Mouse (Mus musculus): ENCODE measurements at regions not wholly inside any gene's neighbourhood (a gene's known extent, or its start where the extent isn't known, plus 50 kb on each side); places are given as distances from the start of the nearest gene placed in this dataset.

DNA sequence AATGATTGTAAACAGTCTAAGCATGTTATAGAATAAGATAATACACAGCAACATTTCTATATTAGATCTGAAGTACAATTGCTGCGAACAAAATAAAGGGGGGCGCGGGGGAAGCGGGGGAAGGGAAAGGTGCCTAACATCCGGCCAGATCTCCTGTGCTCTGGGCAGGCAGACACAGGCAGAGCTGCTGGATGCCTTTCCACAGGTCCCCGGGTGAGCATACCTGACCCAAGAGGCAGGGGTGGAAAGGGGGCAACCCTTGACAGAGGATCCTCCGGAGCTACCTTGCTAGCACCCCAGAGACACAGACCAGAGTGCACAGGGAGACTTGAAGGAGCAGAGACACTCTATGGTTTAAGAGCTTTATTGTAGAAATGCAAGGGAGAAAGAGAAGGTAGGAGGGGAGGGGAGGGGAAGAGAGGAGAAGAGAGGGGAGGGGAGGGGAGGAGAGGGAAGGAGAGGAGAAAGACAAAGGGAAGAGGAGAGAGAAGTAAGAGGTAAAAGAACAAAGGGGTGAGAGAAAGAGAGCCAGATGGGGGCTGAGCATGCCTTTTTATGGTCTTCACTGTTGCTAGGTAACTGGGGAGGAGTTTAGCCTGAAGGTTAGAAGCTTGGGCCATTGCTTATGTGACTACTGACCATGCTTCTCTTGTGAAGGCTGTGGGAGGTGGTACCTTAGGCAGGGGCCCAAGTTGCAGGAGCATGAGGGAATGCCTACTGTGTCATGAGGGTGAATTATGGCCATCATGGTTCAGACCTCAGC is 308.2 kb upstream of the Negr1 start:
- no peak for DNase-seq (ENCODE audit: low read depth, low spot score)

DNA sequence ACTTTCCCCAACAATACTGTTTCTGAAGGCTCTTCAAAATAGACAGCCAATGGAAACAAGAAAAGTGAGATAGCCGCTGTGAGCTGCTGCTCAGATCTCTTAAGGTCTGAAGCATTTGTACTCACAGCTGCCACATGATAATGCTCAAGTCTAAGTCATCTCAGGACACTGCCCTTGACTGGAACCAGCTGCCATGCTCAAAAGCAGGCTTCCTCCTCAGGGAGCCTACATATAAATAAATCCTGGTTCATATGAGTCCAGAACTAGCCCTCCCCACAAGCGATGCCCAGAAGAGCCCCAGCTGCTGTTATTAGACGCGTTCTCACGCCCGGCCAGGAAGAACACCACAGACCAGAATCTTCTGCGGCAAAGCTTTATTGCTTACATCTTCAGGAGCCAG is 304.9 kb upstream of the Negr1 start:
- DNase-seq (ENCODE audit: low read depth, low spot score) = no peak

GRCm38 (mm10) chr3:156264654-156265053 is 296.9 kb upstream of the Negr1 start:
- DNase-seq (ENCODE audit: low read depth, low spot score) = no peak

DNA sequence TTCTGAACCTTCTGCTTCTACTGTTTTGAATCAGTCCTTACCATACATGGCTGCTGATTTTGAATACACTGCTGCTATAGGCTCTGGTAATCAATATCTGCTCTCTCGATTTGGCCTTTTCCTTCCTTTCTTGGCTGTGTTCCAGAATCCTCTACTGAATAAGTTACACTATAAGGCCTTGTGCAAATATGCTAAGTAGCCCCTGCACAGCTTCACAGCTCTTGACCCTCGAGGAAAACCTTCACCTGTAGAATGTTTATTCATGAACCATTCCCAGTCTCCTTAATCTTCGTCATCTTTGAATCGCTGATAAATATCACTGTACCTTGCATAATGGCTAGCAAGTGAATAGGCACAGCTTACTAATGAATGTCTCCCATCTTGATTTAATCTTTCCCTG is 293.9 kb upstream of the Negr1 start:
- DNase-seq (ENCODE audit: low read depth, low spot score) = no peak

DNA sequence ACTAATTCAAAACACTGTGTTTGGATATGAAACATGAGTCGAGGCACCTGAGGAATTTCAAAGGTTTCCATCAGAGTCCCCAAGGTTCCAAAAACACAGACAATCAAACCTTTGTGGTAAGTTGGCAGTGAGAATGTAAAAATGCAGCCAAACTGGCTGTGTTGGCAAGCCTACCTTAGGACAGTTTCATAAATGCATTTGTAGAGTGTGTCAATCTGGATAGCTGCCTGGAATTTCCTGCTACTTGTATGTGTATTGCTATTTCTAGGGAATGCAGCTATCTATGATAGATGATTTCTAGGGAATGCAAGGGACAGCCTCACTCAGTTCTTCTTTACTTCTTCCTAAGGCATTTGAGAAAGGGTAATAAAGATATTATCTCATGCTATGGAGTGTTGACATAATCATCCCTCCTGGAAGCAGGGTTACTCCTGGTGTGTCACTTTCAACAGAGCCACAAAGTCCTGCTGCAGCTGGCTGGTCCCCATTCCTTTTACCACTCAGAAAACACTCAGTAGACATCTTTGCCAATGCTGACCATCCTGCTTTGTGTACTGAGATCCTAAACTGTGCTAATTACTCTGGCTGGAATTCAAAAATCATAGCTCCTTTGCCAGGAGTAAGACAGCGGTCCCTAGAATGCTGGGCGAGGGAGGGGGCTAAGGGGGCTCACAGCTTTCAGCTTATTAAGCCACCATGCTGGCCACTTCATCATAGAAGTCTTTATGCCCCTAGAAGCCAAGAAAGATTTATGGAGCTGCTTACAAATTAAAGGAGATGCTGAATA is 261.4 kb upstream of the Negr1 start:
- DNase-seq (ENCODE audit: low read depth, low spot score) = no peak

DNA sequence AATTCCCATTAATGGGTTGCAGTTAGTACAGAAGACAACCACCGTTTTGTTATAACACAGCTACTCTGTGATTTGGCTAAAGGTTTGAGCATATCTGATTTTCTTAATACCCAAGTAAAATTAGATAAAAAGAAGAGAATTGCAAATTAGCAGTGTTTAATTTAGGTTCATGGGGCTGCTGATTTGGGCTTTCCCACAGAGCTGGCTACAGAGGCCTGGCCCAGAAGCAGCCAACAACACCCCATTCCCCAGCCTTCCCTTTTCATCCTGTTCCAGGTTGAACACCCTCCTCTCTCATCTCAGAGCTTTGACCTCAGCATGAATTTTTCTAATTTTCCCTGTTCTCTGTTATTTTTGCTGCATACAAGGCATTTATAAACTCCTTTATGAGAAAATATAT is 260.3 kb upstream of the Negr1 start:
- no peak for DNase-seq (ENCODE audit: low read depth, low spot score)

GRCm38 (mm10) chr3:156301745-156302144 is 259.8 kb upstream of the Negr1 start:
- no peak for DNase-seq (ENCODE audit: low read depth, low spot score)

DNA sequence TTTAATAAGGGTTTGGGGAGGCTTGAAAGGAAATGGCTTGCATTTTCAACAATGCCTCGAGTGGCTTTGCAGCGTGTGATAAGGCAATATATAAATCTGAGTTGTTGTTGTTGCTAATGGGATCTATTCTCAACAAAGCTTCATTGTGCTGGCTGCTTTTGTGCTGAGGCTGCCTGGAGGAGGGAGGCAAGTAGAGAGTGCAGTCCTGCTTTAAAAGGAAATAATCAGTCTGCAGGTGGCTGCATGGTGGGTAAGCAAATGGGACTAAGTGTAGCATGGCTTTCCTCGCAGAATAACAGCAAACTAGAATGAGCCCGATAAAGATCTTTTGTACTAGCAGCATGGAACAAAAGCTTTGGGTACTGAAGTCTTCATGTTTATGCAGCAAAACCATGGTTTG is 257.4 kb upstream of the Negr1 start:
- no peak for DNase-seq (ENCODE audit: low read depth, low spot score)

GRCm38 (mm10) chr3:156305064-156305463 is 256.5 kb upstream of the Negr1 start:
- DNase-seq (ENCODE audit: low read depth, low spot score) = no peak

- DNase-seq (ENCODE audit: low read depth, low spot score) = no peak
Observed at GRCm38 (mm10) chr3:156335033-156335793, 226.4 kb upstream of the Negr1 start.

DNA sequence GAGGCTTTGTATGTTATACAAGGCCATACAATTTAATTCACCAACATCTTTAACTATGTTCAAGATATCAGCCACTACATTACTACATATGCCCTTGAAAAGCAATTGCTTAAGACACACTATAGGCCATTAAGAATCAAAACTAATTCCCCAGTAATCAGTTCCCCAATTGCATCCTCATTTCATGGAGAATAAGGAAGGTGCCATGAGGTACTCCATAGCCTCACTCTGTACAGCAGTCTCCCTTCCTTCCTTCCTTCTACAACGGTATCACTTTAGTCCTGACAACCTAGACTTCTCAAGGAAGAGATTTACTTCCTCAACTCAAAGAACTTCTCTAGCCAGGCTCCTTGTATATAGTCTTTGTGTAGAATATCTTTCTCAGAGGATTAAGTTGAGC is 220.1 kb upstream of the Negr1 start:
- DNase-seq (ENCODE audit: low read depth, low spot score) = no peak

GRCm38 (mm10) chr3:156351727-156352126 is 209.9 kb upstream of the Negr1 start:
- no peak for DNase-seq (ENCODE audit: low read depth, low spot score)

GRCm38 (mm10) chr3:156353430-156353829 is 208.2 kb upstream of the Negr1 start:
- DNase-seq (ENCODE audit: low read depth, low spot score) = no peak

DNA sequence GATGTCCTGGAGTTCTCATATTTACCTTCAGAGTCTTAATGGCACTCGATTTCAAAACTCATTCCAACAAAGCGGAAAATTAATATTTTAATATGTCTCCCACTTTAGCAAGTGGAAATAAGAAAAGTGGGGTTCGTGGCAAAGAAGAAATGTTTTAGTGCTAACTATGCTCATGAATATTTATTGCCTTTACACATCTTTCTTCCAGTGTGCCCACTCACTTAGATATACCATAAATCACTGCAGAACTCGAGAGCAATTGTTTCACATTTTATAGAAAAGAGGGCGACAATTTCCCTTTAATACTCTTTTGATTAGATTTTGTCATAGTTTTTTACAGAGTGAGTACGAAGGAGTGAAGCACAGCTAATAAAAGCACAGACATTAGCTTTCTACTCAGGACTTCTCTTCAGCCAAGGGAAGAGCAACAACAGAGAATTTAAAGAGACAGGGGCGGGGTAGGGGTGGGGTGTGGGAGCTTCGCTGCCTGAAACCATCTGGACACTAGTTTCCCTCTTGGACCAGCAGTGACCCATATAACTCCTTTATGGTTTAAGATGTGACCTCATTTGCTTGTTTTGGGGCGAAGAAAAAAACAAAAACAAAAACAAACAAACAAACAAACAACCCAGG is 207.6 kb upstream of the Negr1 start:
- no peak for DNase-seq (ENCODE audit: low read depth, low spot score)

DNA sequence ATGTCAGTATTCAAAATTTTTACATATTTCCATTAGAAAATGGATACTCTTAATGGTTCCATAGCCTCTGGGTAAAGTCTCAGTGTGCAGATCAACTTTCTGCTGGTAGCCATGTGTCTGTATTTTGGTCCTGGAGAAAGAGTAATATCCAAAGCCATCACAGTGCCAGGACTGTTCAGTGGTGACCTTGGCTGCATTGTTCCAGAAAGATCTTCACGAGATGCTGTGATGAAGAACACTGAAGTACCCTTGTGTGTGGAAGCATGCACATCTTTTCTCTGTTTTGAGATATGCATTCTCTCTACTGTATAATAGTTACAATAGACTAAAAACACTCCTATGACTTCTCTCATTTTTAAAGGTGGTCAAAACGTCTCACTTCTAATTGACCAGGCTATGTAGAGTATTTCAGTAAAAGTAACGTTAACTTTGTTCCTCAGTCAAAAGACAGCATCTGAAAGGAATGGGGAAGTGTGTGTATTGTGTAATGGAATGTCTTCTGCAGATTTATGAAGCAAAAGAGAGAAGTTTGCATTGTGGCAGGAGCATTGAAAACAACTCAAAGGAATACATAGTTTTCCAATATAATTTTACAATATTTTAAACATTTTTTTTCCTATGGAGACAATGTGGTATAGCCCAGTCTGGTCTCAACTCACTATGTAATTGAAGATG is 192.8 kb upstream of the Negr1 start:
- no peak for DNase-seq (ENCODE audit: low read depth, low spot score)

- DNase-seq (ENCODE audit: low read depth, low spot score) = no peak
Observed at GRCm38 (mm10) chr3:156376717-156377116, 184.9 kb upstream of the Negr1 start.

GRCm38 (mm10) chr3:156382919-156383318 is 178.7 kb upstream of the Negr1 start:
- no peak for DNase-seq (ENCODE audit: low read depth, low spot score)

DNA sequence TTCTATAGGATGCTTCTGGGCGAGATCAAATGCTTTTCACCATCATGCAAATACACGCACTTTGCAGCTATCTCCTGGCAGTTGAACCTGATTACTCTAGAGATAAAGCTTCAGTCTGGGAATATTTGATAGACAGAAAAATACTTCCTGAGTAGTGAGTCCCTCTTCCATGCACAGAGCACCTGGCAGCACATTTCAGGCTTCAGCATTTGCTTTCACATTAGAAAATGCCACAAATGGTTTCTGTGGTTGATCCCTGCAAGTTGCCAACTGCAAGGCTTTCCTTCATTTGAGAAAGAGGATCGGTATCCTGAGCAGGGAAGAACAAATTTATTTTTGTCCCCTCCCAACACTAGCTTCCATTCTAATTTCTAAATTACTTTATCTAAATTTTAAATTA is 155.5 kb upstream of the Negr1 start:
- DNase-seq (ENCODE audit: low read depth, low spot score) = no peak

- no peak for DNase-seq (ENCODE audit: low read depth, low spot score)
Observed at GRCm38 (mm10) chr3:156407112-156407511, 154.5 kb upstream of the Negr1 start.

DNA sequence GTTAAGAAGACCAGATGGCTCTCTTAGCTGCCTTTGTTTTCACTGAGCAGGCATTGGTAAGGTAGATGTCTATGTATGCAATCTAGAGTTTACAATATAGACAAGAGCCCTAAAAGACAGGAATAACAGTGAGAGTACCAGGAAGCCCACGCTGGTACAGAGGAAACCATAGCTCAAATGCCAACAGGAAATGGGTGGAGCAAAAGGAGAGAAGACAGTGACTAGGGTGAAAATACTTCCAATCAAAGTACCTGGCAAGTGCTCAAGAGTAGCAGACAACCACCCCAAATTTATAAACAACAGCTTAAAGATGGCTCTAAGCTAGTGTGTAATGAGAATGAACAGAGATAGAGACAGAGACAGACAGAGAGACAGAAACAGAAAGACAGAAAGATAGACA is 151.5 kb upstream of the Negr1 start:
- no peak for DNase-seq (ENCODE audit: low read depth, low spot score)

GRCm38 (mm10) chr3:156412757-156413156 is 148.8 kb upstream of the Negr1 start:
- no peak for DNase-seq (ENCODE audit: low read depth, low spot score)

Data from WW6 (cell line).